Mouse (Mus musculus) embryo, embryonic 11.5 days (tissue): Measurements from ENCODE around the gene Sema4c.
A peak's percentile ranks its signal among the peaks of the same experiment; 100 is the strongest.
"Not testable (repeated sequence)": the region's sequence is repeated elsewhere in the genome, so short reads cannot be mapped to it uniquely, and the experiment has no call there.

ENCODE experiments used
- DNase-seq: peaks from one replicate; pipeline ENCODE4 v3.0.0-alpha.2; 2012; ENCODE audit warnings: low read depth, low spot score

Gene Sema4c

GRCm38 (mm10) chr1:36556553-36557456 is 1.3 kb downstream of the Sema4c start:
- DNase-seq = peak; percentile 91

GRCm38 (mm10) chr1:36555798-36556395 is 2.3 kb downstream of the Sema4c start:
- no peak for DNase-seq

- no peak for DNase-seq
Measured at GRCm38 (mm10) chr1:36554633-36555399, 3.3 kb downstream of the Sema4c start.

GRCm38 (mm10) chr1:36552506-36552905 is 5.6 kb downstream of the Sema4c start:
- DNase-seq = no peak

- DNase-seq = no peak
Measured at GRCm38 (mm10) chr1:36551904-36552303, 6.2 kb downstream of the Sema4c start.

- no peak for DNase-seq
Measured at GRCm38 (mm10) chr1:36550075-36550863, 7.9 kb downstream of the Sema4c start.

GRCm38 (mm10) chr1:36549491-36549890 is 8.7 kb downstream of the Sema4c start:
- no peak for DNase-seq

- no peak for DNase-seq
Measured at GRCm38 (mm10) chr1:36548771-36549170, 9.4 kb downstream of the Sema4c start.

GRCm38 (mm10) chr1:36547981-36548598 is 10.1 kb downstream of the Sema4c start:
- DNase-seq = no peak

GRCm38 (mm10) chr1:36546888-36547471 is 11.2 kb downstream of the Sema4c start, which contains the start of gene Ankrd39:
TSS of gene Ankrd39 (minus strand) at chr1:36547445.
- peak; percentile 97 for DNase-seq

GRCm38 (mm10) chr1:36545845-36546600 is 12.1 kb downstream of the Sema4c start:
- no peak for DNase-seq

GRCm38 (mm10) chr1:36545382-36545781 is 12.8 kb downstream of the Sema4c start:
- DNase-seq = no peak

- DNase-seq = no peak
Measured at GRCm38 (mm10) chr1:36542925-36543324, 15.2 kb downstream of the Sema4c start.

- no peak for DNase-seq
Measured at GRCm38 (mm10) chr1:36541844-36542243, 16.3 kb downstream of the Sema4c start.

- no peak for DNase-seq
Measured at GRCm38 (mm10) chr1:36540807-36541206, 17.3 kb downstream of the Sema4c start.

- DNase-seq = no peak
Measured at GRCm38 (mm10) chr1:36540132-36540531, 18.0 kb downstream of the Sema4c start.

- DNase-seq = no peak
Measured at GRCm38 (mm10) chr1:36539186-36539585, 19.0 kb downstream of the Sema4c start, which contains the start of gene Gm42417. TSS of gene Gm42417 (minus strand) at chr1:36539429.

GRCm38 (mm10) chr1:36538727-36539126 is 19.4 kb downstream of the Sema4c start:
- no peak for DNase-seq

GRCm38 (mm10) chr1:36536783-36537182 is 21.4 kb downstream of the Sema4c start, which contains the start of gene Ankrd23:
TSS of gene Ankrd23 (minus strand) at chr1:36536883.
- DNase-seq = not testable (repeated sequence)

- DNase-seq = no peak
Measured at GRCm38 (mm10) chr1:36536397-36536728, 21.8 kb downstream of the Sema4c start.
